Mouse (Mus musculus) thymus, postnatal 0 days (tissue): Measurements from ENCODE around the gene Ndel1. TPM values are rescaled to one million over a fixed set of nuclear protein-coding genes. Genes with fewer than 3 reads are reported as not detected.
"Not testable (repeated sequence)": the region's sequence is repeated elsewhere in the genome, so short reads cannot be mapped to it uniquely, and the experiment has no call there.

ENCODE experiments used
- DNase-seq: peaks from one replicate; pipeline ENCODE4 v3.0.0-alpha.2; 2015; ENCODE audit warnings: low spot score
- polyA plus RNA-seq: library from polyadenylated mRNA; unstranded; fragments of >200 nt; fragmentation: Nextera tagmentation; extraction: Ambion mirVana; gene quantifications from 2 replicates; pipeline ENCODE4 v1.2.1, GENCODE M21; 2015

Ndel1 gene
- polyA plus RNA-seq, 1 experiment from 2014 or later: 60.3 TPM

- DNase-seq: no peak
These were observed 19.2 kb downstream of the Ndel1 start for GRCm38 (mm10) chr11:68852486-68852901.

GRCm38 (mm10) chr11:68851644-68852485 is 19.8 kb downstream of the Ndel1 start:
- DNase-seq: no peak

GRCm38 (mm10) chr11:68850862-68851261 is 20.8 kb downstream of the Ndel1 start:
- no peak for DNase-seq

DNA sequence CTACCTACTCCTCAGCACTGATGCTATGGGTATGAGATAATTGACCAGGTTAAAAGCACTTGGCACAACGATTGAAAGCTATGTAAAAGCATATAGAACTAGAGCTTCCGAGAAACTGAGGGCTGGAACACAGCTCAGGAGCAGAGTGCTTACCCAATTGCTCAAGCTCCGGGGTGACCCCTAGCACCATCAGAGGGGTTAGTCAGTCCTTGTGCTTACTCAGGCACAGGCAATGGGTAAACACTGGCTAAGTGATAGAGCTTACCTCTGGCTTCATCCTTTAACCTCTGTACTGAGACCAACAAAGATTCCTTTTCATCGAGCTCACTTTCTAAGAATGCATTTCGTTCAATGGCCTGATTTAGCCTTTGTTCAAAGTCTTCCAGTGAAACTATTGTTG is 32.1 kb downstream of the Ndel1 start:
- DNase-seq: no peak

DNA sequence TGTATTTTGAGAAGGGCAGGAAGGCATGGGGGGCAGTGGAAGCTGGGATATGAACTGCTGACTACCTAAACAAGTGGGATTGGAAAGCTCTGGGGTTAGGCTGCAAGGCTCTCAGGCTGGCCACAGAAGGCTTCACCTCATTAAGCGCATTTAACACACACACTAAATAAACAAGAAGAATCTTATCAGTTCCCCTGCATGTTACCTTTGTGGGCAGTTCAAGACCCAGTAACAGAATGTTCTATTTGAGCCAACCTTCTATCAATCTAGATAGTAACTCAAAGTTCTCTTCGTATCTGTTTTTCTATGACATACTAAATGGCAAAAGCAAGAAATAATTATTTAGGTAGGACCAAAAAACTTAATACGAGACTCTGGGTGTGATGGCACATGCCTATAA is 36.6 kb downstream of the Ndel1 start:
- DNase-seq: no peak

- no peak for DNase-seq
These were observed 38.1 kb downstream of the Ndel1 start for GRCm38 (mm10) chr11:68833593-68833992.

DNA sequence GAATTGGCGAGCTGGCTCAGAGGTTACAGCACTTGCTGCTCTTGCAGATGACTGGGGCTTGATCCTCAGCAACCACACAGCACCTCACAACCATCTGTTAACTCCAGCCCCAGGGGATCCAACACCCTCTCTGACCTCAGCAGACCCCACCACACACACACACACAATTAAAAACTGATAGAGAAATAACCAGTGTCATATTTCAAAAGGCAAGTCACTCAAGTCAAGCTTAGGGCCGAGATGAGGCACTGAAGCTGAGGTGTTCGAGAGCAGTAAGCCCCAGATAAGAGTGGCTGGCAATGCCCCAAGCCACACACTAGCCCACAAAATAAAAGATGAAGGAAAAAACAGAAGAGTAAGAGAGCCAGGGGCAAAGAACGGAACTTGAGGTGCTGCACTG is 38.9 kb downstream of the Ndel1 start:
- no peak for DNase-seq

GRCm38 (mm10) chr11:68831580-68831979 is 40.1 kb downstream of the Ndel1 start:
- not testable (repeated sequence) for DNase-seq

- no peak for DNase-seq
These were observed 44.9 kb downstream of the Ndel1 start for GRCm38 (mm10) chr11:68826735-68827134.

GRCm38 (mm10) chr11:68822326-68822725 is 49.3 kb downstream of the Ndel1 start:
- no peak for DNase-seq

- no peak for DNase-seq
These were observed 52.3 kb downstream of the Ndel1 start for GRCm38 (mm10) chr11:68819226-68819805.

DNA sequence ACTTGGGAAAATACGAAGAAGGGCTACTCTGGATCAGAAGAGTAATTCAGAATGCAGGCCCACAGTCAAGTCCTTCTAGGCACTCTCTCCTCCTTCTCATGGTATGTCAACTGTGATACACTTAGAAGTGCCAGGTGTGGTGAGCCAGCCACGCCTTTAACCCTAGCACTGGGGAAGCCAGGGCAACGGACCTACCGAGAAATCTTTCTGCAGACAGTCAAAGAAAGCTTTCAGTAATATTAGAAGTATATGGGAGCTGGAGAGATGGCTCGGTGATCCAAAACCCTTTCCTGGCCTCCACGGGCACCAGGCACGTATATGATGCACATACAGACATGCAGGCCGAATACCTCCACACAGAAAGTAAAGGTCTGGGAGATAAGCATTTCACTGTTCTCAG is 53.2 kb downstream of the Ndel1 start:
- no peak for DNase-seq

- DNase-seq: no peak
These were observed 59.6 kb downstream of the Ndel1 start for GRCm38 (mm10) chr11:68811881-68812577.

DNA sequence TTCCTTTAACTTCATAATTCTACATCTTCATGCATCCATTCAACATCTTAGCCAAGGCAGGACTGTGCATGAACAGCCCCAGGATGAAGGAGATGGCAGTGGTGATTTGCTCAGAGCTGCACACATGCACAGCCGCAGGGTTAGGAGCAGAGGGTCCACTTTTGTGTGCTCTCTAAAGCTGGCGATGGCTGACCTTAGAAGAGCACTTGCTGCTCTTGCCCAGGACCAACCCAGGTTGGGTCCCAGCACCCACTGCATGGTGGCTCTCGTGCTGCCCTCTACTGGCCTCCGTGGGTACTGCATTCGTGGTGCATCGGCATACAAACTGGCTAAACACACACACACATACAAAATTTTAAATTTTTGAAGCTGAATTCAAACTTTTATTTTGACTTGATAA is 63.9 kb downstream of the Ndel1 start:
- DNase-seq: peak; percentile 64

DNA sequence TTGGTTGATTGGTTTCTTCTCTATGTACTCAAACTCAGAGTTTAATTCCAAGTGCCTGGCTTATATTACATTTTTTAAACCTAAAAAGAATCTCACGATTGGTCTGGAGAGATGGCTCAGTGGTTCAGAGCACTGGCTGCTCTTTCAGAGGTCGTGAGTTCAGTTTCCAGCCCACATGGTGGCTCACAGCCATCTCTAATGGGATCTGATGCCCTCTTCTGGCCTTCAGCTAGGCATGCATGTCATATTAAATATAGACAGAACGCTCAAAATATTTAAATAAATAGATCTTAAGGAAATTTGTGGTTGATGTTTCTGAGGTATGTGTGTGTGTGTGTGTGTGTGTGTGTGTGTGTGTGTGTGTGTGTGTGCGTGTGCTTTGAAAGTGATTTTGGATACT is 66.5 kb downstream of the Ndel1 start:
- DNase-seq: peak; percentile 20

DNA sequence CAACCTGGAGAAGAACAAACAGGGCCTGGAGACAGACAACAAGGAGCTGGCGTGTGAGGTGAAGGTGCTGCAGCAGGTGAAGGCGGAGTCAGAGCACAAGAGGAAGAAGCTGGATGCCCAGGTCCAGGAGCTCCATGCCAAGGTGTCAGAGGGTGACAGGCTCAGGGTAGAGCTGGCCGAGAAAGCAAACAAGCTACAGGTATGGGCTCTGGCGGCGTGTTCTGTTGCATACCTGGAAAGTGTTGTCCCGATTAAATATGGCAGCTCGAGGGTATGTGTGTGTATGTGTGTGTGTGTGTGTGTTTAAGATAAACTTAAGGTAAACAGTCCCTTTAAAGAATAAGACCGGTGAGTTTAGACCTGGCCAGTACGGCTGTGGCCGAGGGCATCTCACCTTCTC is 73.4 kb downstream of the Ndel1 start:
- no peak for DNase-seq

DNA sequence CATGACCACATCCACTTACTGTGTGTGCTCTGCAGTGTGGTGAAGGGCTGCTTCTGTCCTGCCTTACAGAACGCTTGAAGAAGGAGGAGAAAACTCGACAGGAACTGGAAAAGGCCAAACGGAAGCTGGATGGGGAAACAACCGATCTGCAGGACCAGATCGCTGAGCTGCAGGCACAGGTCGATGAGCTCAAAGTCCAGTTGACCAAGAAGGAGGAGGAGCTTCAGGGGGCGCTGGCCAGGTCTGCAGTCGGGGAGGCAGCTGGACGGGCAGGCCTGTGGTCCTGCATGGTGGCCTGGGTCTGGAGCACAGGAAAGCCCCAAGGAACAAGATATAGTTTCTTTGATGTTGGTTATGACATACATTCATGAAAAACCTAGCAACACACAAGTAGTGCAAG is 79.9 kb downstream of the Ndel1 start:
- no peak for DNase-seq

- DNase-seq: no peak
These were observed 80.9 kb downstream of the Ndel1 start for GRCm38 (mm10) chr11:68790720-68791119.

DNA sequence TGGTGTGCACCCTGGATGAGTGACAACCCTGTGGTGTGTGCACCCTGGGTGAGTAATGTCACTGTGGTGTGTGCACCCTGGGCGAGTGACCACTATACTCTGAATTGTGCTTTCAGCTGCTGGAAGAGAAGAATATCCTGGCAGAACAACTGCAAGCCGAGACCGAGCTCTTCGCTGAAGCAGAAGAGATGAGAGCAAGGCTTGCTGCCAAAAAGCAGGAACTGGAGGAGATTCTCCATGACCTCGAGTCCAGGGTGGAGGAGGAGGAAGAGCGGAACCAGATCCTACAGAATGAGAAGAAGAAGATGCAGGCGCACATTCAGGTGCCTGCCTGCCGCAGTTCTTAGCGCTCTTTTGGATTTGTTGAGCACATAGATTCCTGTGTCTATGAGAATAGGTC is 84.4 kb downstream of the Ndel1 start:
- DNase-seq: no peak

GRCm38 (mm10) chr11:68785813-68786212 is 85.8 kb downstream of the Ndel1 start:
- no peak for DNase-seq

- DNase-seq: no peak
These were observed 89.3 kb downstream of the Ndel1 start for GRCm38 (mm10) chr11:68782336-68782735.

DNA sequence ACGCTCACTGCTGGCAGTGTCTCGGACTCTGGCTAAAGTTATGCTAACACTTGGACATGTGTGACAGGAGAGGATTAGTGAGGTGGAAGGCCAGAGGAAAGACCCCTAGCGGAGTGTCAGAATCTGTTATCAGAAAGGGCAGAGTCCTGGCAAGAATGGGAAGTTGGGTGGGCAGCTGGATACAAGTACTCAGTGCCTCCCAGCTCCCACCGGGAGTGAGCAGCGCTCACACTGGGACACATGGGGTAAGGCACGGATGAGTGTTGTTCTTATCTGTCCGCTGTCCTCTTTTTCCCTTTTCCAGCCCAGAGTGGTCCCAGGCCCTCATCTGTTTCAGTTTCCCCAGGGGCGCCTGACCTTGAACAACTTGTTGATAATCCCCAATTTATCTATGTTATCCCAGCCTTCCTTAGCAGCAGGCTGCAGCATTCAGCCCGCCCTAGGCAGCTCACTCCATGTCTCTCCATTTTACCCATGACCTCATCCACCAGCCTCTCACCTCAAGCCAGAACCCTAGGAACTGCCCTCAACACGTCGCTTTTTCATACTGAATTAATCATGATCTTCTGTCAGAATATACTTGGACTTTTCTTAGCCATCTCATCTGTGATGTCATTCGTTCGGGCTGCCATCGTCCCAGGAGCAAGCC is 91.1 kb downstream of the Ndel1 start:
- DNase-seq: no peak
